Mouse (Mus musculus) limb, embryonic 11.5 days (tissue): ENCODE measurements around the gene Smox. TPM values are rescaled to one million over a fixed set of nuclear protein-coding genes. Genes with fewer than 3 reads are reported as not detected.

Experiments used
- ATAC-seq: fragments of 200-750 bp; cut with Nextera tagmentation; 2 replicates; pipeline ENCODE4 v1.8.0; 2017; ENCODE audit warnings: low read depth; ENCODE audit not compliant: insufficient number of reproducible peaks, low FRiP score, low TSS enrichment
- DNase-seq: peaks from one replicate; pipeline ENCODE4 v3.0.0-alpha.2; 2015; ENCODE audit warnings: low spot score
- H3K27ac ChIP-seq: fragments of 300-500 bp; sonication (generic); replicated peaks from 2 replicates; pipeline ENCODE4 v1.5.1; 2014; ENCODE audit warnings: low read depth, mild to moderate bottlenecking, low read length
- H3K27me3 ChIP-seq: fragments of 300-500 bp; sonication (generic); 2 replicates; pipeline ENCODE4 v1.6.1; 2014; ENCODE audit warnings: mild to moderate bottlenecking, low read length, mixed read lengths; ENCODE audit not compliant: control insufficient read depth, insufficient read depth
- H3K36me3 ChIP-seq: fragments of 300-500 bp; sonication (generic); 2 replicates; pipeline ENCODE4 v1.6.1; 2014; ENCODE audit warnings: mild to moderate bottlenecking, low read length, moderate library complexity, mixed read lengths; ENCODE audit not compliant: control insufficient read depth, insufficient read depth
- H3K4me1 ChIP-seq: fragments of 300-500 bp; sonication (generic); 2 replicates; pipeline ENCODE4 v1.6.1; 2014; ENCODE audit warnings: low read length, mixed read lengths; ENCODE audit not compliant: control insufficient read depth, insufficient read depth
- H3K4me2 ChIP-seq: fragments of 300-500 bp; sonication (generic); 2 replicates; pipeline ENCODE4 v1.6.1; 2014; ENCODE audit warnings: low read depth, mild to moderate bottlenecking, moderate library complexity; ENCODE audit not compliant: severe bottlenecking
- H3K4me3 ChIP-seq: fragments of 300-500 bp; sonication (generic); 2 replicates; pipeline ENCODE4 v1.5.1; 2014; ENCODE audit warnings: low read depth, low read length
- H3K9ac ChIP-seq: fragments of 300-500 bp; sonication (generic); 2 replicates; pipeline ENCODE4 v1.6.1; 2014; ENCODE audit warnings: mild to moderate bottlenecking, low read length
- H3K9me3 ChIP-seq: fragments of 300-500 bp; sonication (generic); 2 replicates; pipeline ENCODE4 v1.6.1; 2016; ENCODE audit warnings: low read length; ENCODE audit not compliant: control insufficient read depth
- WGBS: fragments of 180-500 bp; shearing (Covaris S2); extraction: QIAGEN DNeasy Blood & Tissue Kit; methylation state at CpG from one replicate; pipeline ENCODE4 v1.1.7; 2014; 5-methylcytosine and 5-hydroxymethylcytosine counted together
- polyA plus RNA-seq: library from polyadenylated mRNA; unstranded; fragments of >200 nt; fragmentation: Nextera tagmentation; extraction: Ambion mirVana; gene quantifications from 2 replicates; pipeline ENCODE4 v1.2.1, GENCODE M21; 2014

Smox gene
- polyA plus RNA-seq, 1 experiment from 2014 or later: 57.4 TPM

- no peaks in the 10 kb centered on the region for H3K4me1 ChIP-seq
- no peak overlapping the region for H3K4me2 ChIP-seq
- no peak overlapping the region for H3K27ac ChIP-seq
- H3K4me3 ChIP-seq: no peak overlapping the region
- no peaks in the 10 kb centered on the region for H3K9me3 ChIP-seq
- no peak overlapping the region for H3K9ac ChIP-seq
- 63% methylated on average over 7 of the region's 7 CpGs for WGBS
- H3K27me3 ChIP-seq: peaks cover 30% of the 10 kb centered on the region
- DNase-seq (no peak), ATAC-seq (no peak)
- H3K36me3 ChIP-seq: no peaks in the 10 kb centered on the region
These were observed 60.7 kb downstream of the Smox start for GRCm38 (mm10) chr2:131551701-131552620.

- no peak overlapping the region for H3K4me2 ChIP-seq
- peaks cover 24% of the 10 kb centered on the region for H3K27me3 ChIP-seq
- 30% methylated on average over 9 of the region's 9 CpGs for WGBS
- DNase-seq (no peak), ATAC-seq (no peak)
- H3K27ac ChIP-seq: no peak overlapping the region
- no peaks in the 10 kb centered on the region for H3K9me3 ChIP-seq
- no peaks in the 10 kb centered on the region for H3K36me3 ChIP-seq
- H3K4me1 ChIP-seq: no peaks in the 10 kb centered on the region
- no peak overlapping the region for H3K9ac ChIP-seq
- H3K4me3 ChIP-seq: no peak overlapping the region
These were observed 61.6 kb downstream of the Smox start for GRCm38 (mm10) chr2:131552736-131553400.

- no peak for DNase-seq
- H3K4me2 ChIP-seq: no peak overlapping the region
- peaks cover 49% of the 10 kb centered on the region for H3K27me3 ChIP-seq
- WGBS: 85% methylated on average over 2 of the region's 2 CpGs
- no peak for ATAC-seq
- no peak overlapping the region for H3K9ac ChIP-seq
- H3K4me3 ChIP-seq: no peak overlapping the region
- 0 out of 2 replicates have a peak, but pooled peaks cover 2% of the 10 kb centered on the region for H3K4me1 ChIP-seq
- no peak overlapping the region for H3K27ac ChIP-seq
- H3K9me3 ChIP-seq: no peaks in the 10 kb centered on the region
- no peaks in the 10 kb centered on the region for H3K36me3 ChIP-seq
These were observed 66.6 kb downstream of the Smox start for GRCm38 (mm10) chr2:131557896-131558295.

GRCm38 (mm10) chr2:131560205-131560919 lies 69.1 kb downstream of the Smox start:
- no peak overlapping the region for H3K9ac ChIP-seq
- no peak overlapping the region for H3K27ac ChIP-seq
- H3K4me3 ChIP-seq: no peak overlapping the region
- H3K9me3 ChIP-seq: no peaks in the 10 kb centered on the region
- H3K4me1 ChIP-seq: 0 out of 2 replicates have a peak, but pooled peaks cover 2% of the 10 kb centered on the region
- H3K4me2 ChIP-seq: no peak overlapping the region
- WGBS: 47% methylated on average over 2 of the region's 2 CpGs
- DNase-seq (no peak), ATAC-seq (no peak)
- H3K27me3 ChIP-seq: peaks cover 61% of the 10 kb centered on the region
- no peaks in the 10 kb centered on the region for H3K36me3 ChIP-seq

GRCm38 (mm10) chr2:131561344-131561870 lies 70.1 kb downstream of the Smox start:
- Histone ChIP-seq H3K27ac (no peak overlapping the region), H3K4me2 (peak overlapping the region; percentile 77), H3K4me3 (no peak overlapping the region), H3K9me3 (no peaks in the 10 kb centered on the region), H3K36me3 (no peaks in the 10 kb centered on the region), H3K4me1 (0 out of 2 replicates have a peak, but pooled peaks cover 2% of the 10 kb centered on the region), H3K27me3 (peaks cover 61% of the 10 kb centered on the region), H3K9ac (no peak overlapping the region)
- WGBS: 5% methylated on average over 33 of the region's 33 CpGs
- ATAC-seq: no peak; the same call in 1 of the 2 replicates
- peak; percentile 39 for DNase-seq

GRCm38 (mm10) chr2:131561891-131562585 lies 70.7 kb downstream of the Smox start, which contains the start of gene Adra1d:
TSS of gene Adra1d (minus strand) at chr2:131562283.
- no peak within 1 kb of the TSS for H3K27ac ChIP-seq
- ATAC-seq (peak; percentile 63), DNase-seq (peak; percentile 57)
- under 1% methylated on average over 54 of the region's 82 CpGs for WGBS
- H3K4me3 ChIP-seq: peak within 1 kb of the TSS; percentile 42
- H3K4me1 ChIP-seq: 0 out of 2 replicates have a peak, but pooled peaks cover 2% of the 10 kb centered on the region
- H3K9me3 ChIP-seq: no peaks in the 10 kb centered on the region
- H3K36me3 ChIP-seq: no peaks in the 10 kb centered on the region
- peak within 1 kb of the TSS; percentile 43 for H3K9ac ChIP-seq
- peaks cover 61% of the 10 kb centered on the region for H3K27me3 ChIP-seq
- peak within 1 kb of the TSS; percentile 77 for H3K4me2 ChIP-seq

GRCm38 (mm10) chr2:131562586-131563122 lies 71.4 kb downstream of the Smox start:
- no peaks in the 10 kb centered on the region for H3K36me3 ChIP-seq
- DNase-seq (peak; percentile 78), ATAC-seq (peak; percentile 75)
- WGBS: 0% methylated on average over 23 of the region's 30 CpGs
- peak overlapping the region; percentile 77 for H3K4me2 ChIP-seq
- 0 out of 2 replicates have a peak, but pooled peaks cover 2% of the 10 kb centered on the region for H3K4me1 ChIP-seq
- no peaks in the 10 kb centered on the region for H3K9me3 ChIP-seq
- peak overlapping the region; percentile 42 for H3K4me3 ChIP-seq
- peaks cover 58% of the 10 kb centered on the region for H3K27me3 ChIP-seq
- peak overlapping the region; percentile 43 for H3K9ac ChIP-seq
- H3K27ac ChIP-seq: no peak overlapping the region
